Mouse (Mus musculus): Measurements from ENCODE around the gene Tvp23a.

Gene Tvp23a

GRCm38 (mm10) chr16:10394699-10395540 is 52.2 kb downstream of the Tvp23a start, which contains the start of gene Tekt5:
Gene Tekt5, minus strand, starts transcription at chr16:10395490.
- DNase-seq (ENCODE audit: low spot score) = no peak

GRCm38 (mm10) chr16:10392587-10392986 is 54.6 kb downstream of the Tvp23a start:
- no peak for DNase-seq (ENCODE audit: low spot score)

- no peak for DNase-seq (ENCODE audit: low spot score)
These were observed 58.4 kb downstream of the Tvp23a start for GRCm38 (mm10) chr16:10388634-10389365.

- no peak for DNase-seq (ENCODE audit: low spot score)
These were observed 61.9 kb downstream of the Tvp23a start for GRCm38 (mm10) chr16:10385261-10385660.

GRCm38 (mm10) chr16:10384544-10384943 is 62.6 kb downstream of the Tvp23a start:
- no peak for DNase-seq (ENCODE audit: low spot score)

- peak; percentile 14 for DNase-seq (ENCODE audit: low spot score)
These were observed 63.1 kb downstream of the Tvp23a start for GRCm38 (mm10) chr16:10384060-10384497.

GRCm38 (mm10) chr16:10379531-10379930 is 67.6 kb downstream of the Tvp23a start:
- no peak for DNase-seq (ENCODE audit: low spot score)

GRCm38 (mm10) chr16:10377286-10377685 is 69.9 kb downstream of the Tvp23a start:
- no peak for DNase-seq (ENCODE audit: low spot score)

- DNase-seq (ENCODE audit: low spot score) = no peak
These were observed 72.7 kb downstream of the Tvp23a start for GRCm38 (mm10) chr16:10374254-10375011.

- DNase-seq (ENCODE audit: low spot score) = no peak
These were observed 74.8 kb downstream of the Tvp23a start for GRCm38 (mm10) chr16:10372372-10372771.
